Mouse (Mus musculus) myocyte (in vitro differentiated cells): Measurements from ENCODE around the gene Hapln2. TPM values are rescaled to one million over a fixed set of nuclear protein-coding genes. Genes with fewer than 3 reads are reported as not detected.

ENCODE experiments used
- H3K27me3 ChIP-seq: one replicate; pipeline ENCODE4 v1.6.1; 2011; ENCODE audit not compliant: control insufficient read depth, insufficient read depth, insufficient read length
- H3K36me3 ChIP-seq: one replicate; pipeline ENCODE4 v1.6.1; 2011; ENCODE audit not compliant: control insufficient read depth, insufficient read depth
- H3K4me2 ChIP-seq: one replicate; pipeline ENCODE4 v1.6.1; 2011; ENCODE audit warnings: low read depth, control low read depth
- H3K4me3 ChIP-seq: one replicate; pipeline ENCODE4 v1.5.1; 2011; ENCODE audit warnings: mild to moderate bottlenecking, control low read depth, moderate library complexity
- H3K79me2 ChIP-seq: one replicate; pipeline ENCODE4 v1.6.1; 2011; ENCODE audit not compliant: control insufficient read depth, insufficient read depth
- H3ac ChIP-seq: one replicate; pipeline ENCODE4 v1.6.1; 2011; ENCODE audit not compliant: control insufficient read depth, insufficient read length
- CEBPB ChIP-seq: IDR thresholded peaks from 2 replicates; pipeline ENCODE4 v1.6.1; 2011; ENCODE audit warnings: mild to moderate bottlenecking, moderate library complexity; ENCODE audit not compliant: poor library complexity, insufficient read depth, severe bottlenecking
- E2F4 ChIP-seq: IDR thresholded peaks from one replicate; pipeline ENCODE4 v1.6.1; 2011; ENCODE audit warnings: mild to moderate bottlenecking, control low read depth, moderate library complexity; ENCODE audit not compliant: insufficient read depth
- MAX ChIP-seq: IDR thresholded peaks from one replicate; pipeline ENCODE4 v1.6.1; 2011; ENCODE audit warnings: low read depth, mild to moderate bottlenecking, control low read depth
- MYOD1 ChIP-seq, 3 experiments: IDR thresholded peaks; one replicate each; pipeline ENCODE4 v1.6.1; 2011; ENCODE audit warnings: control low read depth in 2 of 3, low read depth in 2 of 3, mild to moderate bottlenecking in 2 of 3, moderate library complexity in 1 of 3; ENCODE audit not compliant: insufficient read length in 2 of 3, control insufficient read depth in 1 of 3
- MYOG ChIP-seq, 3 experiments: IDR thresholded peaks; one replicate each; pipeline ENCODE4 v1.6.1; 2011; ENCODE audit warnings: control low read depth in 2 of 3, low read depth in 2 of 3, mild to moderate bottlenecking in 2 of 3; ENCODE audit not compliant: insufficient read length in 2 of 3, control insufficient read depth in 1 of 3, insufficient read depth in 1 of 3
- POLR2A ChIP-seq: IDR thresholded peaks from one replicate; pipeline ENCODE4 v1.6.1; 2011; ENCODE audit warnings: low read depth, mild to moderate bottlenecking, control low read depth, moderate library complexity; ENCODE audit not compliant: insufficient read length
- POLR2AphosphoS2 ChIP-seq: IDR thresholded peaks from one replicate; pipeline ENCODE4 v1.6.1; 2011; ENCODE audit warnings: low read depth, control low read depth; ENCODE audit not compliant: insufficient read length
- REST ChIP-seq: IDR thresholded peaks from one replicate; pipeline ENCODE4 v1.6.1; 2011; ENCODE audit warnings: mild to moderate bottlenecking, control low read depth, moderate library complexity; ENCODE audit not compliant: insufficient read depth, insufficient read length
- SRF ChIP-seq: IDR thresholded peaks from one replicate; pipeline ENCODE4 v1.6.1; 2011; ENCODE audit warnings: low read depth; ENCODE audit not compliant: control insufficient read depth, insufficient read length
- TCF12 ChIP-seq: IDR thresholded peaks from one replicate; pipeline ENCODE4 v1.6.1; 2011; ENCODE audit warnings: mild to moderate bottlenecking, control low read depth; ENCODE audit not compliant: poor library complexity, insufficient read depth, severe bottlenecking
- TCF3 ChIP-seq: IDR thresholded peaks from one replicate; pipeline ENCODE4 v1.6.1; 2011; ENCODE audit warnings: low read depth, control low read depth; ENCODE audit not compliant: insufficient read length
- USF1 ChIP-seq: IDR thresholded peaks from one replicate; pipeline ENCODE4 v1.6.1; 2011; ENCODE audit warnings: low read depth, mild to moderate bottlenecking, control low read depth, moderate library complexity
- polyA plus RNA-seq: library from polyadenylated mRNA; unstranded; fragments of >200 nt; fragmentation: generic; extraction: Trizol; gene quantifications from one replicate; pipeline ENCODE4 v1.2.1, GENCODE M21; 2012; ENCODE audit warnings: missing spikeins

Hapln2 gene
- polyA plus RNA-seq, 1 experiment = not detected

DNA sequence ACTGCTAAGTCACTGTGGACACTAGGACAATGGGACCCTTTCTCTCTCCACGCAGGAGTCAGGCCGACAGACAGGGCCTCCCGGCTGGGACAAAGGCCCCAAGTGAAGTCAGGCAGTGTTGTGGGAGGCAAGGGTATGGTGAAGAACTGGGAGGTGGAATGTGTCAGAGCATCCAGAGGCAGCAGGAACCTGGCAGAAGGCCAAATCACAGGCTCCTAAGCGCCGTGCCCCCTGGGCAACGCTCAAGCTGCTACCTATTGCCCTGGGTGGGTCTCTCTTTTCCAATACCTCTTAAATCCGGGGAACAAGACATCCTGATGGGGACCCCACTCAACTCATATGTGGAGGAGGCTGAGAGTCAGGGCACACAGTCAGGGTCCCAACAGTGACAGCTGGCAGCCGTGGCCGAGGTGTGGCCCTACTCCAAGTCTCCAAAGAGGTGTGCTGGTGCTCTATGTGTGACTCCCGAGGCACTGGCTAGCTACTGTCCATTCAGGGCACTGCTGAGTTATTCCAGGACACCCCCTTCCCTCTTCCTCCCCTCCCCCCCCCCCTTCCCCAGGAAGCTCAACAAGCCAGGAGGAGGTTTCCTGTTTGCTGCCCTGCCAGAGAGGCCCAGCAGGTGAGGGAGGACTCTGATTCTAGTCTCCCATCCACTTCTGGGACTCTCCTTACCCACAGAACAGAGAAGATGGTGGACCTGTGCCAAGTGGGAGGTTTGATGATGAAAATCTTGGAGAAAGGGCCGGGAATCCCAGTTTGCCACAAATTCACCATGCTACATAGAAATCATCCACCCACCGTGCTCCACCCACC, 41.7 kb downstream of the Hapln2 start:
- TF ChIP-seq REST = no peak
- TF ChIP-seq MYOD1 (IDR thresholded peaks at IDR 0.05; ENCODE audit: control insufficient read depth in 1 of 3, insufficient read length in 2 of 3, low read depth in 2 of 3) = peak in 1 of 3 experiments; percentile 27
- no peak for TF ChIP-seq MAX
- no peak for TF ChIP-seq SRF
- no peak for TF ChIP-seq USF1
- TF ChIP-seq MYOG (IDR thresholded peaks at IDR 0.05; ENCODE audit: control insufficient read depth in 1 of 3, insufficient read depth in 1 of 3, insufficient read length in 2 of 3, low read depth in 2 of 3) = peak in 1 of 3 experiments; percentile 69
- no peak for TF ChIP-seq CEBPB
- no peak overlapping the region for H3K4me3 ChIP-seq
- peaks cover 5% of the 10 kb centered on the region for H3K27me3 ChIP-seq
- no peaks in the 10 kb centered on the region for H3K36me3 ChIP-seq
- no peak overlapping the region for H3ac ChIP-seq
- peak overlapping the region; percentile 43 for H3K4me2 ChIP-seq
- H3K79me2 ChIP-seq = no peaks in the 10 kb centered on the region

DNA sequence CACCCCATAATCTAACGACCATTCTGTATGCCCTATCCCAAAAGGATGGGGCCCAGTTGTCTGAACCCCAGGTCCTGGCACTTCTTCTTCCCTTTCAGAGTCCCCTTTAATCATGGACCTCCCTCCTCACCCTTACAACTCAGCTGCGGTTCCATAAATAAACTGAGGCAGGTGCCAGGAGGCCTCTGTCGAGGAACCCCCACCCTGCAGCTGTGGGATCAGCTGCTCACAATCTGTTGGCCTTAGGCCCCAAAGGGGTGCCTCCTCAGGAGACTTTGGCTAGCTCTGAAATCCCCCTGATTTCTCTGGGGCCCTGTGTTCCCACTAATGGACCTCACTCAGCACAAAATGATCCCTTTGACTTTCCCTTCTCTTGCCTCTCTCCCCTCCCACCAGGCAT, 43.3 kb downstream of the Hapln2 start:
- Histone ChIP-seq H3K36me3 (no peaks in the 10 kb centered on the region), H3K4me2 (peak overlapping the region; percentile 86), H3K27me3 (no peaks in the 10 kb centered on the region), H3K4me3 (peak overlapping the region; percentile 16), H3ac (no peak overlapping the region), H3K79me2 (no peaks in the 10 kb centered on the region)
- peak; percentile 79 to 97 (median 93) for TF ChIP-seq MYOD1 (IDR thresholded peaks at IDR 0.05; ENCODE audit: control insufficient read depth in 1 of 3, insufficient read length in 2 of 3, low read depth in 2 of 3)
- peak; percentile 100 for TF ChIP-seq TCF12
- TF ChIP-seq MYOG (IDR thresholded peaks at IDR 0.05; ENCODE audit: control insufficient read depth in 1 of 3, insufficient read depth in 1 of 3, insufficient read length in 2 of 3, low read depth in 2 of 3) = peak; percentile 90 to 99 (median 99)
- peak; percentile 96 for TF ChIP-seq TCF3
- TF ChIP-seq CEBPB = no peak
- no peak for TF ChIP-seq POLR2A

DNA sequence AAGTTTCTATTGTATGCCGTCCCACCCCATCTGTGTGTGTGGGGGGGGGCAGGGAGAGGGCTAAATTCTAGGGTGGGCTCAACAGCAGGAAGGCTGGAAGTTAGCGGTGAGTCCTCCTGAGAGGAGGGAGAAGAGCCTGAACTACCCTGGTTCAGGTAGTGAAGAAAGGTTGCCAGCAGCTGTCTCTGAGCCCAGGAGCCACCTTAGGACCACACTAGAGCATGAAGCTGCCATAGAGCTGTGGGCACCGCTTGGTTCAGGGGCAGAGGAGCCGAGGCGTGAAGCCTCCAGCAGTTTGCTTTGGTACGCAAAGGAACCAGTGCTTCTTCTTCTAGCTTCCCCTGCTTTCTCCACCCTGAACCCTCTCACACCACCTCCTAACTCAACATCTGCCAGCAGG, 43.8 kb downstream of the Hapln2 start:
- no peak for TF ChIP-seq E2F4
- no peak for TF ChIP-seq SRF
- no peak for TF ChIP-seq POLR2A
- TF ChIP-seq MYOG (IDR thresholded peaks at IDR 0.05; ENCODE audit: control insufficient read depth in 1 of 3, insufficient read depth in 1 of 3, insufficient read length in 2 of 3, low read depth in 2 of 3) = no peak
- peak in 1 of 3 experiments; percentile 2 for TF ChIP-seq MYOD1 (IDR thresholded peaks at IDR 0.05; ENCODE audit: control insufficient read depth in 1 of 3, insufficient read length in 2 of 3, low read depth in 2 of 3)
- TF ChIP-seq MAX = no peak
- TF ChIP-seq TCF12 = no peak
- Histone ChIP-seq H3ac (no peak overlapping the region), H3K4me2 (peak overlapping the region; percentile 86), H3K36me3 (no peaks in the 10 kb centered on the region), H3K4me3 (peak overlapping the region; percentile 16), H3K79me2 (no peaks in the 10 kb centered on the region), H3K27me3 (no peaks in the 10 kb centered on the region)

GRCm38 (mm10) chr3:87982836-87983601, 44.4 kb downstream of the Hapln2 start:
- no peak overlapping the region for H3ac ChIP-seq
- peak overlapping the region; percentile 86 for H3K4me2 ChIP-seq
- no peaks in the 10 kb centered on the region for H3K27me3 ChIP-seq
- TF ChIP-seq MYOD1 (IDR thresholded peaks at IDR 0.05; ENCODE audit: control insufficient read depth in 1 of 3, insufficient read length in 2 of 3, low read depth in 2 of 3) = peak in 2 of 3 experiments; percentile 93 to 94
- peak; percentile 37 for TF ChIP-seq POLR2A
- TF ChIP-seq TCF3 = peak; percentile 93
- no peak for TF ChIP-seq CEBPB
- TF ChIP-seq POLR2AphosphoS2 = peak; percentile 71
- TF ChIP-seq USF1 = no peak
- peak; percentile 84 to 93 (median 93) for TF ChIP-seq MYOG (IDR thresholded peaks at IDR 0.05; ENCODE audit: control insufficient read depth in 1 of 3, insufficient read depth in 1 of 3, insufficient read length in 2 of 3, low read depth in 2 of 3)
- peak; percentile 96 for TF ChIP-seq SRF
- TF ChIP-seq TCF12 = peak; percentile 86
- TF ChIP-seq E2F4 = no peak
- no peak for TF ChIP-seq MAX
- TF ChIP-seq REST = no peak
- H3K4me3 ChIP-seq = peak overlapping the region; percentile 16
- no peaks in the 10 kb centered on the region for H3K79me2 ChIP-seq
- H3K36me3 ChIP-seq = peaks cover under 1% of the 10 kb centered on the region
